Mouse (Mus musculus): ENCODE data around the gene Ccdc182.

Ccdc182 gene

DNA sequence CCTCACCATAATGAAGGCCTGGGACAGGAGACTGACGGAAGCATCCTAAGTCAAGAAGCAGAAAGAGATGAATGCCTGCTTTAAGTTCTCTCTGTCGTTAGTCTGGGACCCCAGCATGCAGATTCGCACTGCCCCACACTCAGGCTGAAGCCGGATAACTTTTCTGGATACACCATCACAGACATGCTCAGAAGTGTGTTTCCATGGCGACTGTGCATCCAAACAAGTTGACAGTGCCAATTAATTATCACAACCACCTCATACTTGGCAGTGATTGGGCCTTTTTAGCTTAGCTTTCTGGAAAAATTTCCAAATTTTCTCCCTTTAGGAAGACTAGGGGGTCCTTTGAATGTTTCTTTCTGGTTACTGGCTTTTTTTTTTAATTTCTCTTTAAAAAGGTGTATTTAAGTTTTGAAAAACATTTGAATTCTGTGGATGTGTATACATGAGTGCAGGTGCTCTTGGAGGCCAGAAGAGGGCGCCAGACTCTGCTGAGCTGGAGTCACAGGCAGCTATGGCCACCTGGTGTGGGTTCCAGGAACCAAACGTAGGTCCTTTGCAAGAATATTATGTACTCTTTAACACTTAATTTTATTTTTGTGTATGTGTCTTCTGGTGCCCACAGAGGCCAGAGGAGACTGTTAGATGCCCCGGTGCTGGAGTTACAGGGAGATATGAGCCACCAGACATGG, 12.3 kb upstream of the Ccdc182 start:
- DNase-seq (ENCODE audit: low spot score), result no peak

- no peak for DNase-seq (ENCODE audit: low spot score)
These were observed 11.3 kb upstream of the Ccdc182 start for GRCm38 (mm10) chr11:88282516-88282915.

- DNase-seq (ENCODE audit: low spot score), result peak; percentile 58
These were observed 7.8 kb upstream of the Ccdc182 start for GRCm38 (mm10) chr11:88286019-88286418.

DNA sequence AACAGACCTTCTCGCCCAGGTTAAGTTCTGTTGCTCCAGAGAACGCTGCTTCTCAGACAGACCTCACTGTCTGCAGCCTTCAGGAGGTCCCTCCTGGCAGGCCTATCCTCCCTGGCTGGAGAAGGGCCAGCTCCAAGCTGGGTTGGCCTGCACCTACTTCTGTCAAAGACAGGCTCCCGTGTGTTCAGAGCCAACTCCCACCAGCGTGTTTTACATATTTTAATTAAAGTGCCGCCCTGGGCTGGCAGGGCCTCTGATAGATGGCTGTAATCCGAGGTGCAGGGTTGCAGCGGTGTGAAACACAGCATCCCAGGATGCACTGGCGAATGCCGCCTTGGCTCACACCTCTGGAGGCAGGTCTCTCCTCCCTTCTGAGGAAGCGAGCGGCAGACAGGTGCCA, 5.5 kb upstream of the Ccdc182 start:
- DNase-seq (ENCODE audit: low spot score), result no peak

DNA sequence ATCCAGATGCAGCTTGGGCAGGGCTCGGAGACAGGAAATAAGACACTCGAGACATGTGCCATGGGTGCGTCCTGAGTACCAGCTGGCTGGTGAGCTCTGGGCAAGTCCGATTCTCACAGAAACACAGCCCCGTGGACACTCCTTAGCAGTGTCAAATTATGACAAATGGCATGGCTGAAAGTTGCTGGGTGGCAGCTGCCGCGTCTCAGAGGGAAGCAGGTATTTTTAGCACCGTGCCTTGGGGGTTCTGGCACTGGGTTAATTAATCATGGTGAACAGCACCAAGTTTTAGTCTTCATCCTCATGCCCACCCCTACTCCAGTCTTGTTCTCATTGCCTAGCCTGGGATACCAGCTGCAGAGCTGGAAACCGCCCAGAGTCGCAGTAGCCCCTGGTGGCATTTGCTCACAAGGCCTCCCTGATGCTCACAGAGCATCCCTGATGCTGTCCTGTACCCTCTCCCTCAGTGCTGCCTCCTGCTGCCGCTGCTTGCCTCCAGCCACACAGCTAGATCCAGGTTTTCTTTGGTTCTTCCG, 5.0 kb upstream of the Ccdc182 start:
- no peak for DNase-seq (ENCODE audit: low spot score)

- no peak for DNase-seq (ENCODE audit: low spot score)
These were observed 2.6 kb upstream of the Ccdc182 start for GRCm38 (mm10) chr11:88291245-88291644.

DNA sequence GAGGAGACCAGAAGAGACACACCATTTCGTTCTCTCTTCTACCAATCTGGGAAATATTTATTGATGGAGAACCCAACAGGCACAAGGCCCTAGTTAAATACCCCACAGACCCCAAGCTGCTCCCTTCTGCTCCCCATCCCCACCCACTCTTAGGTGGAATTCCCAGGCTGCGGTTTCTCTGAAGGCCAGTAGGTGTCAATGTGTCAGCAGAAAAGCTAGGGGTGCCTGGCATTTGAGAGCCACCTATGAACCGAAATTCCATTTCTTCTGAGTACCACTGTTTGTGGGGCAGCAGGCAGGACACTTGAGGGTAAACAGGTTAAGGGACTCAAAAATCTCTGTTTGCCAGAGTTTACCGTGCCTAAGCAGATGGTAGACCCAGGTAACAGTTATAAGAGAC, 2.2 kb upstream of the Ccdc182 start:
- DNase-seq (ENCODE audit: low spot score), result no peak

GRCm38 (mm10) chr11:88294394-88294710, 494 bp downstream of the Ccdc182 start:
- no peak for DNase-seq (ENCODE audit: low spot score)

GRCm38 (mm10) chr11:88295298-88295697, 1.4 kb downstream of the Ccdc182 start:
- no peak for DNase-seq (ENCODE audit: low spot score)

GRCm38 (mm10) chr11:88297526-88297925, 3.7 kb downstream of the Ccdc182 start:
- no peak for DNase-seq (ENCODE audit: low spot score)

DNA sequence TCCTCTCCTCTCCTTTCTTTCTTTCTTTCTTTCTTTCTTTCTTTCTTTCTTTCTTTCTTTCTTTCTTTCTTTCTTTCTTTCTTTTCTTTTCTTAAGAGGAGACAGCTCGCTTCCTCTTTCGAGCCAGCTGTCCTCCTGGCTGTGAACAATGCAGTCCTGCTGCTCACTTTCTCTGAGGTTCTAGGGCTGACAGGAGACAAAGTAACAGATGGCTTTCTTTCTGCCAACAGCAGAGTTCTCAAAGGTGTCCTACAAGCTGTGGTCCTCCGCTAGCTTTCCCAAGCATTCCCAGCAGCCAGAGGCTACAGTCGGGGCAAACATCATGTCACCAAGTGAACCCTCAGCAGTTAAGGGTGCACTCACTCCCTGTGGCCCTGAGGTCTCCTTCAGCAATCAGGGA, 5.5 kb downstream of the Ccdc182 start:
- no peak for DNase-seq (ENCODE audit: low spot score)

GRCm38 (mm10) chr11:88301619-88302018, 7.8 kb downstream of the Ccdc182 start:
- peak; percentile 70 for DNase-seq (ENCODE audit: low spot score)

DNA sequence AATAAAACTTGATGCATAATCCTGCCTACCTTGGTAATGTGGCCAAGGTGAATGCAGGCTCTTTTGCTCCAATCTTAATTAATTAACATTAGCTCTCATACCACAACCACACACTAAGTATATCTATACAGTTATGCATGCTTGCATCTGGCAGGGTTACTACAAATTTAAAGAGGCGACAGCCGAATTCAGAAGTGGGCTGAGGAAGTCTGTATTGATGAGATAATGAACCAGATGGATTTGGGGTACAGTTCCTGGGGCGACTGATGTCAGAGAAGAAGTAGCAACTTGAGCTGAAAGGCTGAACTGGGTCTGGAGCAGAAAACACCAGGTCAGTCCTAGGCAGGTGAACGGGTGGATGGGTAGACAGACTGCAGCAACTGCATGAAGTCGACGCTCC, 11.9 kb downstream of the Ccdc182 start:
- no peak for DNase-seq (ENCODE audit: low spot score)

GRCm38 (mm10) chr11:88307616-88308543, 14.0 kb downstream of the Ccdc182 start:
- peak; percentile 60 for DNase-seq (ENCODE audit: low spot score)

- DNase-seq (ENCODE audit: low spot score), result no peak
These were observed 15.3 kb downstream of the Ccdc182 start for GRCm38 (mm10) chr11:88309059-88309700.

GRCm38 (mm10) chr11:88310773-88311172, 16.9 kb downstream of the Ccdc182 start:
- DNase-seq (ENCODE audit: low spot score), result no peak

- DNase-seq (ENCODE audit: low spot score), result no peak
These were observed 17.7 kb downstream of the Ccdc182 start for GRCm38 (mm10) chr11:88311606-88312005.

DNA sequence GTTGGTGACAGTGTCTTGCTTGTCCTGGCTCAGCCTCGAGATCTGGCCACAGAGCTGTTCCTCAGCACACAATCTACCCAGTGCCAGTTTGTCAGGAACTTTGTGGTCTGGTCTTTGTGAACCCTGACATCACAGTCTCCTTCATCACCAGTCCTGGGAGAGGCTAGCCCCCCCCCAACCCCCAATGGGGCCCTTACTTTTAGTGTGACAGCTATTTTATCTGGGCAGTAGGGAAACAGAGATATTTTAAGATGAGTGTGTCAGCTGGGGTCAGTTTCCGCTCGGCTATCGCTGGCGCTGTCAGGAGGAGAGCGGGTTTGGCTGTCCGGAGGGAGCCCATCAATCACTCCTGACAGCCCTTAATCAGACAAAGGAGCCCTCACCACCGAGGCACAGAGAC, 19.7 kb downstream of the Ccdc182 start:
- DNase-seq (ENCODE audit: low spot score), result no peak

GRCm38 (mm10) chr11:88314471-88314870, 20.6 kb downstream of the Ccdc182 start:
- DNase-seq (ENCODE audit: low spot score), result no peak

GRCm38 (mm10) chr11:88315393-88315792, 21.5 kb downstream of the Ccdc182 start:
- DNase-seq (ENCODE audit: low spot score), result no peak

GRCm38 (mm10) chr11:88318850-88319249, 25.0 kb downstream of the Ccdc182 start:
- no peak for DNase-seq (ENCODE audit: low spot score)

GRCm38 (mm10) chr11:88327016-88327415, 33.2 kb downstream of the Ccdc182 start:
- no peak for DNase-seq (ENCODE audit: low spot score)
